Mouse (Mus musculus) gastrocnemius, postnatal 14 days (tissue): ENCODE measurements around the gene Ppm1j. TPM values are rescaled to one million over a fixed set of nuclear protein-coding genes. Genes with fewer than 3 reads are reported as not detected.
"Not testable (repeated sequence)": the region's sequence is repeated elsewhere in the genome, so short reads cannot be mapped to it uniquely, and the experiment has no call there.

Experiments used
- DNase-seq: peaks from one replicate; pipeline ENCODE4 v3.0.0; 2021; ENCODE audit warnings: mixed read lengths
- intact Hi-C: fragments of 180-260 bp; cut with DNase I; formaldehyde crosslinking; loops from one replicate; pipeline ENCODE4 v1.15.1; 2025; ENCODE audit warnings: low total_unique reads
- total RNA-seq, 2 experiments: library from RNA; stranded (reverse); gene quantifications; 2 replicates each; pipeline ENCODE4 v1.2.3; 2021

The Ppm1j gene
- total RNA-seq, 2 experiments from 2014 or later = 34.7 to 37.9 TPM

GRCm38 (mm10) chr3:104796430-104797082 lies 15.7 kb downstream of the Ppm1j start:
- DNase-seq = no peak
- intact Hi-C loops = no loop called here

GRCm38 (mm10) chr3:104800681-104801080 lies 19.8 kb downstream of the Ppm1j start:
- intact Hi-C loops = no loop called here
- DNase-seq = no peak

- DNase-seq = no peak
- intact Hi-C loops = no loop called here
Measured at GRCm38 (mm10) chr3:104801481-104801880, 20.6 kb downstream of the Ppm1j start.

- intact Hi-C loops = no loop called here
- DNase-seq = no peak
Measured at GRCm38 (mm10) chr3:104804312-104804711, 23.5 kb downstream of the Ppm1j start.

- intact Hi-C loops = no loop called here
- DNase-seq = no peak
Measured at GRCm38 (mm10) chr3:104805539-104805938, 24.7 kb downstream of the Ppm1j start.

GRCm38 (mm10) chr3:104811752-104812151 lies 30.9 kb downstream of the Ppm1j start:
- intact Hi-C loops = no loop called here
- DNase-seq = no peak

GRCm38 (mm10) chr3:104812254-104812653 lies 31.4 kb downstream of the Ppm1j start:
- DNase-seq = no peak
- intact Hi-C loops = no loop called here

GRCm38 (mm10) chr3:104813227-104813626 lies 32.4 kb downstream of the Ppm1j start:
- intact Hi-C loops = not testable (repeated sequence)

GRCm38 (mm10) chr3:104814746-104815145 lies 33.9 kb downstream of the Ppm1j start:
- DNase-seq = no peak
- intact Hi-C loops = no loop called here

More at GRCm38 (mm10) chr3:104813227-104813626, 32.4 kb downstream of the Ppm1j start:
- not testable (repeated sequence) for DNase-seq

- DNase-seq = no peak
- intact Hi-C loops = no loop called here
Measured at GRCm38 (mm10) chr3:104815346-104815745, 34.5 kb downstream of the Ppm1j start.

GRCm38 (mm10) chr3:104816130-104816529 lies 35.3 kb downstream of the Ppm1j start:
- no peak for DNase-seq
- intact Hi-C loops = no loop called here

GRCm38 (mm10) chr3:104817481-104817990 lies 36.7 kb downstream of the Ppm1j start:
- peak; percentile 60 for DNase-seq
- intact Hi-C loops = no loop called here

- peak; percentile 71 for DNase-seq
- intact Hi-C loops = no loop called here
Measured at GRCm38 (mm10) chr3:104817991-104818748, 37.3 kb downstream of the Ppm1j start, which contains the start of gene Mov10. Mov10 (minus strand) TSS chr3:104818563.

- intact Hi-C loops = no loop called here
- DNase-seq = no peak
Measured at GRCm38 (mm10) chr3:104818749-104819134, 37.9 kb downstream of the Ppm1j start.

GRCm38 (mm10) chr3:104820426-104820825 lies 39.6 kb downstream of the Ppm1j start:
- intact Hi-C loops = no loop called here
- DNase-seq = no peak

- intact Hi-C loops = no loop called here
- DNase-seq = no peak
Measured at GRCm38 (mm10) chr3:104822413-104822812, 41.6 kb downstream of the Ppm1j start.

Other genes starting within 250 kb of the Ppm1j start
- gene Slc16a1, start 142.4 kb upstream of the Ppm1j start, total RNA-seq = 10 to 100 TPM; 20.4 to 26.4 TPM
- 1 to 10 TPM; 3.2 to 4.0 TPM for gene Fam19a3, start 784 bp downstream of the Ppm1j start, total RNA-seq
- 10 to 100 TPM; 59.8 to 78.3 TPM for gene Rhoc, start 7.3 kb downstream of the Ppm1j start, total RNA-seq
- gene Mov10, start 37.5 kb downstream of the Ppm1j start, total RNA-seq = 1 to 10 TPM; 3.0 to 4.8 TPM
- 10 to 100 TPM; 14.0 to 17.3 TPM for gene St7l, start 82.9 kb downstream of the Ppm1j start, total RNA-seq
- gene Capza1, start 83.4 kb downstream of the Ppm1j start, total RNA-seq = 10 to 100 TPM; 30.8 to 33.5 TPM
- under 1 TPM; 0.78 to 0.86 TPM for gene Wnt2b, start 180.9 kb downstream of the Ppm1j start, total RNA-seq